Mouse (Mus musculus) intestine, embryonic 16.5 days (tissue): ENCODE measurements at regions not wholly inside any gene's neighbourhood (a gene's known extent, or its start where the extent isn't known, plus 50 kb on each side); places are given as distances from the start of the nearest gene placed in this dataset.

Experiments used
- ATAC-seq: fragments of 200-750 bp; cut with Nextera tagmentation; 2 replicates; pipeline ENCODE4 v1.8.0; 2017; ENCODE audit warnings: moderate TSS enrichment, moderate library complexity
- H3K27ac ChIP-seq: fragments of 300-500 bp; sonication (generic); 2 replicates; pipeline ENCODE4 v1.5.1; 2014; ENCODE audit warnings: mild to moderate bottlenecking, low read length
- H3K27me3 ChIP-seq: fragments of 300-500 bp; sonication (generic); replicated peaks from 2 replicates; pipeline ENCODE4 v1.6.1; 2014; ENCODE audit warnings: low read length, control low read depth, mixed read lengths; ENCODE audit not compliant: control insufficient read depth, insufficient read depth
- H3K36me3 ChIP-seq: fragments of 300-500 bp; sonication (generic); 2 replicates; pipeline ENCODE4 v1.6.1; 2014; ENCODE audit warnings: low read length, control low read depth; ENCODE audit not compliant: control insufficient read depth, insufficient read depth
- H3K4me1 ChIP-seq: fragments of 300-500 bp; sonication (generic); 2 replicates; pipeline ENCODE4 v1.6.1; 2014; ENCODE audit warnings: low read length, control low read depth, mixed read lengths; ENCODE audit not compliant: control insufficient read depth, insufficient read depth
- H3K4me2 ChIP-seq: fragments of 300-500 bp; sonication (generic); 2 replicates; pipeline ENCODE4 v1.6.1; 2014; ENCODE audit warnings: low read depth, low read length, control low read depth
- H3K4me3 ChIP-seq: fragments of 300-500 bp; sonication (generic); 2 replicates; pipeline ENCODE4 v1.5.1; 2014; ENCODE audit warnings: mild to moderate bottlenecking, low read length
- H3K9ac ChIP-seq: fragments of 300-500 bp; sonication (generic); 2 replicates; pipeline ENCODE4 v1.6.1; 2014; ENCODE audit warnings: low read depth, low read length
- H3K9me3 ChIP-seq: fragments of 300-500 bp; sonication (generic); 2 replicates; pipeline ENCODE4 v1.6.1; 2016; ENCODE audit warnings: low read length, control low read depth; ENCODE audit not compliant: control insufficient read depth
- WGBS: fragments of 180-500 bp; shearing (Covaris S2); extraction: QIAGEN DNeasy Blood & Tissue Kit; methylation state at CpG from one replicate; pipeline ENCODE4 v1.1.7; 2014; 5-methylcytosine and 5-hydroxymethylcytosine counted together

GRCm38 (mm10) chr6:112090597-112090996 lies 183.0 kb upstream of the Lmcd1 start:
- no peaks in the 10 kb centered on the region for H3K4me1 ChIP-seq
- no peak for ATAC-seq
- H3K36me3 ChIP-seq: no peaks in the 10 kb centered on the region
- H3K4me2 ChIP-seq: no peak overlapping the region
- no peak overlapping the region for H3K9ac ChIP-seq
- H3K27me3 ChIP-seq: no peaks in the 10 kb centered on the region
- H3K27ac ChIP-seq: no peak overlapping the region
- H3K4me3 ChIP-seq: no peak overlapping the region
- H3K9me3 ChIP-seq: no peaks in the 10 kb centered on the region
- 54% methylated on average over 3 of the region's 3 CpGs for WGBS

GRCm38 (mm10) chr6:112091125-112091763 lies 182.3 kb upstream of the Lmcd1 start:
- H3K36me3 ChIP-seq: no peaks in the 10 kb centered on the region
- H3K27ac ChIP-seq: no peak overlapping the region
- no peak for ATAC-seq
- H3K4me1 ChIP-seq: no peaks in the 10 kb centered on the region
- no peak overlapping the region for H3K4me3 ChIP-seq
- no peak overlapping the region for H3K9ac ChIP-seq
- no peaks in the 10 kb centered on the region for H3K27me3 ChIP-seq
- 51% methylated on average over 3 of the region's 3 CpGs for WGBS
- H3K4me2 ChIP-seq: no peak overlapping the region
- H3K9me3 ChIP-seq: no peaks in the 10 kb centered on the region

GRCm38 (mm10) chr6:112093300-112093699 lies 180.3 kb upstream of the Lmcd1 start:
- ATAC-seq: no peak
- Histone ChIP-seq H3K4me1 (no peaks in the 10 kb centered on the region), H3K4me3 (no peak overlapping the region), H3K27ac (no peak overlapping the region), H3K36me3 (no peaks in the 10 kb centered on the region), H3K9ac (no peak overlapping the region), H3K4me2 (no peak overlapping the region), H3K27me3 (no peaks in the 10 kb centered on the region), H3K9me3 (no peaks in the 10 kb centered on the region)
- WGBS: 81% methylated on average over 3 of the region's 3 CpGs

- no peak for ATAC-seq
- Histone ChIP-seq H3K27me3 (no peaks in the 10 kb centered on the region), H3K9me3 (no peaks in the 10 kb centered on the region), H3K4me1 (no peaks in the 10 kb centered on the region), H3K27ac (no peak overlapping the region), H3K4me3 (no peak overlapping the region), H3K9ac (no peak overlapping the region), H3K36me3 (no peaks in the 10 kb centered on the region), H3K4me2 (no peak overlapping the region)
- WGBS: 77% methylated on average over 3 of the region's 3 CpGs
Measured at GRCm38 (mm10) chr6:112097699-112098098, 175.9 kb upstream of the Lmcd1 start.

GRCm38 (mm10) chr6:112108651-112109050 lies 164.9 kb upstream of the Lmcd1 start:
- ATAC-seq: no peak
- no peaks in the 10 kb centered on the region for H3K36me3 ChIP-seq
- H3K27ac ChIP-seq: no peak overlapping the region
- no peak overlapping the region for H3K4me3 ChIP-seq
- no peaks in the 10 kb centered on the region for H3K4me1 ChIP-seq
- no peaks in the 10 kb centered on the region for H3K9me3 ChIP-seq
- no peak overlapping the region for H3K9ac ChIP-seq
- 86% methylated on average over 13 of the region's 13 CpGs for WGBS
- H3K27me3 ChIP-seq: no peaks in the 10 kb centered on the region
- H3K4me2 ChIP-seq: no peak overlapping the region

- no peaks in the 10 kb centered on the region for H3K4me1 ChIP-seq
- no peak for ATAC-seq
- WGBS: 49% methylated on average over 2 of the region's 2 CpGs
Measured at GRCm38 (mm10) chr6:112119180-112119579, 154.4 kb upstream of the Lmcd1 start.

GRCm38 (mm10) chr6:112133522-112133921 lies 140.0 kb upstream of the Lmcd1 start:
- Histone ChIP-seq H3K4me1 (no peaks in the 10 kb centered on the region), H3K4me3 (no peak overlapping the region), H3K9ac (no peak overlapping the region), H3K27ac (no peak overlapping the region), H3K27me3 (no peaks in the 10 kb centered on the region), H3K9me3 (no peaks in the 10 kb centered on the region), H3K4me2 (no peak overlapping the region), H3K36me3 (no peaks in the 10 kb centered on the region)
- no peak for ATAC-seq
- WGBS: 23% methylated on average over 3 of the region's 3 CpGs

More at GRCm38 (mm10) chr6:112119180-112119579, 154.4 kb upstream of the Lmcd1 start:
- no peaks in the 10 kb centered on the region for H3K9me3 ChIP-seq
- no peaks in the 10 kb centered on the region for H3K36me3 ChIP-seq
- H3K4me3 ChIP-seq: no peak overlapping the region
- no peak overlapping the region for H3K27ac ChIP-seq
- no peak overlapping the region for H3K9ac ChIP-seq
- no peak overlapping the region for H3K4me2 ChIP-seq
- no peaks in the 10 kb centered on the region for H3K27me3 ChIP-seq

- H3K9me3 ChIP-seq: no peaks in the 10 kb centered on the region
- H3K27me3 ChIP-seq: no peaks in the 10 kb centered on the region
- H3K4me3 ChIP-seq: no peak overlapping the region
- no peaks in the 10 kb centered on the region for H3K4me1 ChIP-seq
- 68% methylated on average over 10 of the region's 10 CpGs for WGBS
- no peak overlapping the region for H3K27ac ChIP-seq
- H3K36me3 ChIP-seq: no peaks in the 10 kb centered on the region
- ATAC-seq: no peak
- no peak overlapping the region for H3K9ac ChIP-seq
- H3K4me2 ChIP-seq: no peak overlapping the region
Measured at GRCm38 (mm10) chr6:112152535-112153364, 120.8 kb upstream of the Lmcd1 start.

GRCm38 (mm10) chr6:112167487-112167886 lies 106.1 kb upstream of the Lmcd1 start:
- no peak overlapping the region for H3K4me3 ChIP-seq
- H3K4me1 ChIP-seq: no peaks in the 10 kb centered on the region
- no peaks in the 10 kb centered on the region for H3K27me3 ChIP-seq
- no peak overlapping the region for H3K27ac ChIP-seq
- H3K9ac ChIP-seq: no peak overlapping the region
- 74% methylated on average over 3 of the region's 3 CpGs for WGBS
- H3K9me3 ChIP-seq: no peaks in the 10 kb centered on the region
- H3K4me2 ChIP-seq: no peak overlapping the region
- H3K36me3 ChIP-seq: no peaks in the 10 kb centered on the region
- no peak for ATAC-seq
